Comparison of ENCODE assay signal across 21 mouse cellular contexts in genomic region chr1:194694805-194695204, GRCm38 (mm10).
A peak's percentile ranks its signal among the peaks of the same experiment; 100 is the strongest.
DNase-seq lines count a peak whose midpoint lies in the region; ATAC-seq and TF ChIP-seq lines count a peak whose summit lies in the region.
"Had no signal": no experiment of that assay in that cellular context is flagged by ENCODE, and none has a peak within 500 bp of the region (broad histone marks: within the 10 kb centered on the region; RNA-seq: fewer than 3 reads in every experiment).

No protein-coding gene starts in this region.

- H3K4me3 ChIP-seq in intestine, embryonic 15.5 days (replicated peaks), result no peak overlapping the region
- H3K4me3 ChIP-seq in intestine, postnatal 0 days (ENCODE audit: low read depth, low read length), result no peak overlapping the region
- no peak overlapping the region for H3K4me3 ChIP-seq in kidney, embryonic 15.5 days (replicated peaks)
- H3K4me3 ChIP-seq: embryonic facial prominence, embryonic 13.5 days; embryonic facial prominence, embryonic 15.5 days; erythroblast, embryonic 14.5 days; forebrain, embryonic 13.5 days; forebrain, embryonic 15.5 days had no signal

- DNase-seq in ovary, postnatal 10 days (ENCODE audit: low spot score), result no peak
- DNase-seq in thymus, postnatal 0 days (ENCODE audit: low spot score), result no peak
- DNase-seq: adrenal gland, adult 2 months; adrenal gland, postnatal 10 days; adrenal gland, postnatal 25 days; cerebellum, adult 11 months; cerebellum, adult 18-20 months; cerebellum, adult 8-10 months; cerebellum, adult 9-11 months; cerebellum, postnatal 14 days; cerebellum, postnatal 36 days; embryo, embryonic 11 days had no signal

- no peaks in the 10 kb centered on the region for H3K9me3 ChIP-seq in intestine, embryonic 15.5 days
- H3K9me3 ChIP-seq in intestine, postnatal 0 days (ENCODE audit: control insufficient read depth), result no peaks in the 10 kb centered on the region
- H3K9me3 ChIP-seq in kidney, embryonic 15.5 days (replicated peaks), result no peaks in the 10 kb centered on the region; the same call in 1 of the 2 replicates
- H3K9me3 ChIP-seq: embryonic facial prominence, embryonic 13.5 days; embryonic facial prominence, embryonic 15.5 days; forebrain, embryonic 13.5 days; forebrain, embryonic 15.5 days had no signal

- no peaks in the 10 kb centered on the region for H3K27me3 ChIP-seq in intestine, embryonic 15.5 days (replicated peaks)
- no peaks in the 10 kb centered on the region for H3K27me3 ChIP-seq in intestine, postnatal 0 days (replicated peaks; ENCODE audit: control insufficient read depth, insufficient read depth, low read length)
- no peaks in the 10 kb centered on the region for H3K27me3 ChIP-seq in kidney, embryonic 15.5 days
- H3K27me3 ChIP-seq: embryonic facial prominence, embryonic 13.5 days; embryonic facial prominence, embryonic 15.5 days; forebrain, embryonic 13.5 days; forebrain, embryonic 15.5 days had no signal

- no peaks in the 10 kb centered on the region for H3K36me3 ChIP-seq in intestine, embryonic 15.5 days
- H3K36me3 ChIP-seq in intestine, postnatal 0 days (ENCODE audit: control insufficient read depth, insufficient read depth), result no peaks in the 10 kb centered on the region
- H3K36me3 ChIP-seq in kidney, embryonic 15.5 days, result no peaks in the 10 kb centered on the region
- H3K36me3 ChIP-seq: embryonic facial prominence, embryonic 13.5 days; embryonic facial prominence, embryonic 15.5 days; forebrain, embryonic 15.5 days had no signal

- TF ChIP-seq CTCF in intestine, postnatal 0 days (IDR thresholded peaks at IDR 0.05; ENCODE audit: low read depth), result no peak

- H3K9ac ChIP-seq in intestine, embryonic 15.5 days, result no peak overlapping the region
- no peak overlapping the region for H3K9ac ChIP-seq in intestine, postnatal 0 days (ENCODE audit: low read depth, low read length)
- H3K9ac ChIP-seq in kidney, embryonic 15.5 days, result no peak overlapping the region
- H3K9ac ChIP-seq: embryonic facial prominence, embryonic 13.5 days; embryonic facial prominence, embryonic 15.5 days; forebrain, embryonic 13.5 days; forebrain, embryonic 15.5 days had no signal

- ATAC-seq in erythroid progenitor cell, adult 5-6 weeks (replicated peaks; ENCODE audit: low FRiP score, poor library complexity, severe bottlenecking), result 0 out of 2 replicates have a peak, but pooled peaks have one; percentile 27
- ATAC-seq in intestine, embryonic 15.5 days, result peak; percentile 47
- peak; percentile 57 for ATAC-seq in intestine, postnatal 0 days
- no peak for ATAC-seq in kidney, embryonic 15.5 days (replicated peaks; ENCODE audit: low FRiP score)
- ATAC-seq: forebrain, embryonic 13.5 days; forebrain, embryonic 15.5 days had no signal

- no peak overlapping the region for H3K4me2 ChIP-seq in intestine, embryonic 15.5 days (replicated peaks)
- no peak overlapping the region for H3K4me2 ChIP-seq in intestine, postnatal 0 days (replicated peaks; ENCODE audit: low read depth)
- H3K4me2 ChIP-seq in kidney, embryonic 15.5 days, result no peak overlapping the region
- H3K4me2 ChIP-seq: embryonic facial prominence, embryonic 13.5 days; embryonic facial prominence, embryonic 15.5 days; forebrain, embryonic 13.5 days; forebrain, embryonic 15.5 days had no signal

- no peak overlapping the region for H3K27ac ChIP-seq in intestine, embryonic 15.5 days
- H3K27ac ChIP-seq in intestine, postnatal 0 days (ENCODE audit: low read depth, low read length), result no peak overlapping the region
- H3K27ac ChIP-seq in kidney, embryonic 15.5 days, result no peak overlapping the region
- H3K27ac ChIP-seq: embryonic facial prominence, embryonic 13.5 days; embryonic facial prominence, embryonic 15.5 days; forebrain, embryonic 13.5 days; forebrain, embryonic 15.5 days had no signal

- WGBS in intestine, embryonic 15.5 days, result 83% methylated on average over 2 of the region's 2 CpGs
- 81% methylated on average over 2 of the region's 2 CpGs for WGBS in intestine, postnatal 0 days
- WGBS in kidney, embryonic 15.5 days, result 76% methylated on average over 2 of the region's 2 CpGs

- no peaks in the 10 kb centered on the region for H3K4me1 ChIP-seq in intestine, embryonic 15.5 days (replicated peaks)
- H3K4me1 ChIP-seq in intestine, postnatal 0 days (replicated peaks; ENCODE audit: control insufficient read depth, insufficient read depth, low read length), result 0 out of 2 replicates have a peak, but pooled peaks cover 9% of the 10 kb centered on the region
- H3K4me1 ChIP-seq in kidney, embryonic 15.5 days, result peaks cover 13% of the 10 kb centered on the region
- H3K4me1 ChIP-seq: embryonic facial prominence, embryonic 15.5 days had no signal
